Mouse (Mus musculus): ENCODE data around the gene Frmd5. TPM values are rescaled to one million over a fixed set of nuclear protein-coding genes. Genes with fewer than 3 reads are reported as not detected.

Frmd5 gene
- polyA plus RNA-seq, 2 experiments = 0.78 to 2.2 TPM

DNA sequence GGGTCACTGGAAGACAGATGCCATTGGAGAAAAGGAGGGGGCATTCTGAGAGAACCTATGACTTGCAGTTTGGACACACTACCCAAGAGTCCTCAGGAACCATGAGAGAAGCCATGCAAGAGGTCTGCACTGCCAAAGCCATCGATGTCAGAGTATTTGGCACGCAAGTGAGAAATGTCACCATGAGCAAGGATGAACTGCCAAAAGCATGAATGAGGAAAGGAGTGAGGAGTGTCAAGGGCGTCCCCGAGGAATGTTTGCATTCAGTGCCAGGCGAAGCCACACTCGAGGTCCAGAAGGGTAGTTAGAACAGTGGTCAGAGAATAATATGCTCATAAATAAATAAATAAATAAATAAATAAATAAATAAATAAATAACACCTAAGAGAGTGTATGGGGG lies 150.9 kb downstream of the Frmd5 start:
- Histone ChIP-seq H3K4me2 (replicated peaks; ENCODE audit: low read depth, low read length, severe bottlenecking) (no peak overlapping the region), H3K9me3 (ENCODE audit: control insufficient read depth, low read length) (no peaks in the 10 kb centered on the region), H3K4me1 (ENCODE audit: control insufficient read depth, insufficient read depth, low read length) (no peaks in the 10 kb centered on the region), H3K27me3 (ENCODE audit: control insufficient read depth, insufficient read depth, low read length) (no peaks in the 10 kb centered on the region), H3K27ac (replicated peaks; ENCODE audit: low read depth, low read length) (no peak overlapping the region), H3K9ac (ENCODE audit: low read depth, low read length, severe bottlenecking) (no peak overlapping the region), H3K4me3 (replicated peaks; ENCODE audit: low read length) (no peak overlapping the region), H3K36me3 (ENCODE audit: control insufficient read depth, insufficient read depth, low read length) (no peaks in the 10 kb centered on the region)
- no peak for TF ChIP-seq POLR2A (IDR thresholded peaks at IDR 0.05; ENCODE audit: borderline replicate concordance, extremely low read depth, insufficient read depth, insufficient read length)
- ATAC-seq (ENCODE audit: low FRiP score, low read depth) (no peak), DNase-seq (ENCODE audit: low spot score) (no peak)
- 87% methylated on average over 6 of the region's 6 CpGs for WGBS

DNA sequence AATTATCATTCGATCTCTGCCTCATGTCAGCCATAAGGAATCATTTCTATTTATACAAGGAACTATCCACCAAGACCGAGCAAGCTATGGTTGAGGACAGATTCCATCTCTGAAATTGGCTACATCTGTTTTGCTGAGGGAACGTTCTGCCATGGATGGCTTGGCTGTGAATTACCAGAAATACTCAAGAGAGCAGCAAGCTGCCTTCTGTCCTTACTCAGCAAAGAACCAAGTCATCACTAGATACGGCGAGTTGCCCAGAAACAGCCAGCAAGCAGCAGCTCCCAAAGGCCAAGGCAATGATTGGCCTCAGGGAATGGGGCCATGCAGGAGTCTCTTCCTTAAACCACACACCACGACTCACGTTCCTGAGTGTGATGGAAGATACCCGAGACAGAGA lies 151.8 kb downstream of the Frmd5 start:
- no peaks in the 10 kb centered on the region for H3K36me3 ChIP-seq (ENCODE audit: control insufficient read depth, insufficient read depth, low read length)
- no peaks in the 10 kb centered on the region for H3K27me3 ChIP-seq (ENCODE audit: control insufficient read depth, insufficient read depth, low read length)
- no peak for ATAC-seq (ENCODE audit: low FRiP score, low read depth)
- no peak overlapping the region for H3K4me3 ChIP-seq (replicated peaks; ENCODE audit: low read length)
- TF ChIP-seq POLR2A (IDR thresholded peaks at IDR 0.05; ENCODE audit: borderline replicate concordance, extremely low read depth, insufficient read depth, insufficient read length) = no peak
- H3K27ac ChIP-seq (replicated peaks; ENCODE audit: low read depth, low read length) = no peak overlapping the region
- no peaks in the 10 kb centered on the region for H3K9me3 ChIP-seq (ENCODE audit: control insufficient read depth, low read length)
- WGBS = 78% methylated on average over 8 of the region's 8 CpGs
- H3K4me1 ChIP-seq (ENCODE audit: control insufficient read depth, insufficient read depth, low read length) = no peaks in the 10 kb centered on the region
- DNase-seq (ENCODE audit: low spot score) = no peak
- H3K4me2 ChIP-seq (replicated peaks; ENCODE audit: low read depth, low read length, severe bottlenecking) = no peak overlapping the region
- H3K9ac ChIP-seq (ENCODE audit: low read depth, low read length, severe bottlenecking) = no peak overlapping the region

DNA sequence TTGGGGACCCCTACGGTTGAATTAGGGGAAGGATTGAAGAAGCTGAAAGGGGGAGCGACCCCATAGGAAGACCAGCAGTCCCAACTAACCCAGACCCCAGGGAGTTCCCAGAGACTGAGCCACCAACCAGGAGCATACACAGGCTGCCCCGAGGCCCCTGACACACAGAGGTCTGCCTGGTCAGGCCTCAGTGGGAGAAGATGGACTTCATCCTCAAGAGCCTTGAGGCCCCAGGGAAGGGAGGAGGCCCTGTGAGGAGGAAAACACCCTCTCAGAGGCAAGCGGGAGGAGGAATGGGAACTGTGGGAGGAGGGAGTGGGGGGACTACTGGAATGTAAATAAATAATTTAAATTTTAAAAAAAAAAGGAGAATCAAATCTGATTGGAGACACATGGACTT lies 160.4 kb downstream of the Frmd5 start:
- H3K27ac ChIP-seq (replicated peaks; ENCODE audit: low read depth, low read length) = no peak overlapping the region
- no peaks in the 10 kb centered on the region for H3K36me3 ChIP-seq (ENCODE audit: control insufficient read depth, insufficient read depth, low read length)
- no peaks in the 10 kb centered on the region for H3K27me3 ChIP-seq (ENCODE audit: control insufficient read depth, insufficient read depth, low read length)
- H3K4me3 ChIP-seq (replicated peaks; ENCODE audit: low read length) = no peak overlapping the region
- H3K9ac ChIP-seq (ENCODE audit: low read depth, low read length, severe bottlenecking) = no peak overlapping the region
- 60% methylated on average over 4 of the region's 4 CpGs for WGBS
- TF ChIP-seq POLR2A (IDR thresholded peaks at IDR 0.05; ENCODE audit: borderline replicate concordance, extremely low read depth, insufficient read depth, insufficient read length) = no peak
- H3K4me2 ChIP-seq (replicated peaks; ENCODE audit: low read depth, low read length, severe bottlenecking) = no peak overlapping the region
- DNase-seq (ENCODE audit: low spot score) (no peak), ATAC-seq (ENCODE audit: low FRiP score, low read depth) (no peak)
- no peaks in the 10 kb centered on the region for H3K4me1 ChIP-seq (ENCODE audit: control insufficient read depth, insufficient read depth, low read length)
- H3K9me3 ChIP-seq (ENCODE audit: control insufficient read depth, low read length) = no peaks in the 10 kb centered on the region

DNA sequence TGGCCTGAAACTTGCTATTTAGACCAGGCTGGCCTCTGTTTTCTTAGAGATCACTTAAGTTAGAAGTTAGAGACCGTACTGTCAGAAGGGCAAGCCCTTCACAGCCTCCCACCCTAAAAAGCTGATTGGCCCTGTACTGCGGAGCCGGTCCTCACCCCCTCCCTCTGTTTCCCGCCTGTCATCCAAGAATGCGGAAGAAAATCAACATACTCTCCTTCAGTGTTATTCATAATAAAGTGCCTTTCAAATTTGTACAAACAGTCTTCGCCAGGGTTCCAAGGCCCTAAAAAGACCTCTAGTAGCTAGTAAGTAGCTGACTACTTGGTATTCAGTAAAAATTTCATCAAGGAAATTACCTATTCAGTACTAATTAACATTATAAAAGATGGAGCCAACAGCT lies 164.0 kb downstream of the Frmd5 start:
- no peak for ATAC-seq (ENCODE audit: low FRiP score, low read depth)
- 44% methylated on average over 6 of the region's 6 CpGs for WGBS
- Histone ChIP-seq H3K4me2 (replicated peaks; ENCODE audit: low read depth, low read length, severe bottlenecking) (no peak overlapping the region), H3K4me3 (replicated peaks; ENCODE audit: low read length) (no peak overlapping the region), H3K9ac (ENCODE audit: low read depth, low read length, severe bottlenecking) (no peak overlapping the region), H3K9me3 (ENCODE audit: control insufficient read depth, low read length) (no peaks in the 10 kb centered on the region), H3K36me3 (ENCODE audit: control insufficient read depth, insufficient read depth, low read length) (no peaks in the 10 kb centered on the region), H3K27ac (replicated peaks; ENCODE audit: low read depth, low read length) (no peak overlapping the region), H3K27me3 (ENCODE audit: control insufficient read depth, insufficient read depth, low read length) (no peaks in the 10 kb centered on the region), H3K4me1 (ENCODE audit: control insufficient read depth, insufficient read depth, low read length) (no peaks in the 10 kb centered on the region)
- TF ChIP-seq POLR2A (IDR thresholded peaks at IDR 0.05; ENCODE audit: borderline replicate concordance, extremely low read depth, insufficient read depth, insufficient read length) = no peak
- DNase-seq (ENCODE audit: low spot score) = no peak

DNA sequence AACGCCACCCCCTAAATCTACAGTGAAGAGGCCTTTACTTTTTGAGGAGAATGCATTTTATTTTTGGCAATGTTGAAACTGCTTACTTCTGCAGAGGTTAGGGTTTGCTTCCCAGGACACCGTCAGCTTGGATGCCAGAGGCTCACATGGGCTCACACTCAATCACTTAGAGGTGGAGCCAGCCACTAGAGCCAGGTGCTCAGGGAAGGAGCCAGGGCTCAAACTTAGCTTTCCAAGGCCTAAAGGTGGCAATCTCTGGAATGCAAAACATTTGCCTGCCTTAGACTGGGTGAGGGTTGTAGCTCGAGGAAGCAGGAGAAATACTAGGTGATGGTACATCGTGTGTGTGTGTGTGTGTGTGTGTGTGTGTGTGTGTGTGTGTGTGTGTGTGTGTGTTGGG lies 174.8 kb downstream of the Frmd5 start:
- H3K27ac ChIP-seq (replicated peaks; ENCODE audit: low read depth, low read length) = no peak overlapping the region
- H3K27me3 ChIP-seq (ENCODE audit: control insufficient read depth, insufficient read depth, low read length) = no peaks in the 10 kb centered on the region
- 44% methylated on average over 4 of the region's 4 CpGs for WGBS
- TF ChIP-seq POLR2A (IDR thresholded peaks at IDR 0.05; ENCODE audit: borderline replicate concordance, extremely low read depth, insufficient read depth, insufficient read length) = no peak
- peaks cover 10% of the 10 kb centered on the region for H3K4me1 ChIP-seq (ENCODE audit: control insufficient read depth, insufficient read depth, low read length)
- no peaks in the 10 kb centered on the region for H3K9me3 ChIP-seq (ENCODE audit: control insufficient read depth, low read length)
- H3K36me3 ChIP-seq (ENCODE audit: control insufficient read depth, insufficient read depth, low read length) = no peaks in the 10 kb centered on the region
- no peak overlapping the region for H3K4me2 ChIP-seq (replicated peaks; ENCODE audit: low read depth, low read length, severe bottlenecking)
- H3K9ac ChIP-seq (ENCODE audit: low read depth, low read length, severe bottlenecking) = no peak overlapping the region
- no peak overlapping the region for H3K4me3 ChIP-seq (replicated peaks; ENCODE audit: low read length)
- ATAC-seq (ENCODE audit: low FRiP score, low read depth) (no peak), DNase-seq (ENCODE audit: low spot score) (no peak)

DNA sequence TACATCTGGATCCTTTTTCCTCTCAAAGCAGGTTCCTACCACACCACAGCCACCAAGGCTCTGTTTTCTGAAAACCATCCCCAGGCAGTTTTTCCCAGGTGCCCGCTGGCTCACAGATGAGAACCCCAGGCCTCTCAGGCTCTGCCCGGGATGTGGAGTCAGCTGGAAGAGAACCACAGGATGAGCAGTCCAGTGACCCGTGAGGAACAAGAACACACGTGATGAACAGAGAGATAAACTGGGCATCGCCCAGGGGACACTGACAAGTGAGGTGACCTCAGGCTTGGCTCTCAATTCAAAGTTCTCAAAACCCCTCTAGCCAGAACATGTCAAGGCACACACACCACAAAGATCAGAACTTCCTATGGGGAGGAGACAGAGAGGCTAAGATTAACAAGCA lies 176.6 kb downstream of the Frmd5 start:
- no peak overlapping the region for H3K9ac ChIP-seq (ENCODE audit: low read depth, low read length, severe bottlenecking)
- H3K4me2 ChIP-seq (replicated peaks; ENCODE audit: low read depth, low read length, severe bottlenecking) = no peak overlapping the region
- no peak overlapping the region for H3K27ac ChIP-seq (replicated peaks; ENCODE audit: low read depth, low read length)
- H3K4me3 ChIP-seq (replicated peaks; ENCODE audit: low read length) = no peak overlapping the region
- 60% methylated on average over 5 of the region's 5 CpGs for WGBS
- H3K36me3 ChIP-seq (ENCODE audit: control insufficient read depth, insufficient read depth, low read length) = no peaks in the 10 kb centered on the region
- DNase-seq (ENCODE audit: low spot score) (no peak), ATAC-seq (ENCODE audit: low FRiP score, low read depth) (no peak)
- no peaks in the 10 kb centered on the region for H3K9me3 ChIP-seq (ENCODE audit: control insufficient read depth, low read length)
- peaks cover 10% of the 10 kb centered on the region for H3K4me1 ChIP-seq (ENCODE audit: control insufficient read depth, insufficient read depth, low read length)
- no peak for TF ChIP-seq POLR2A (IDR thresholded peaks at IDR 0.05; ENCODE audit: borderline replicate concordance, extremely low read depth, insufficient read depth, insufficient read length)
- no peaks in the 10 kb centered on the region for H3K27me3 ChIP-seq (ENCODE audit: control insufficient read depth, insufficient read depth, low read length)

Measured in limb, embryonic 14.5 days (tissue).